Mouse (Mus musculus) E14TG2a.4 (cell line): ENCODE measurements around the gene Pdzrn3.

Experiments
- CTCF ChIP-seq: conservative IDR thresholded peaks from 2 replicates; pipeline ENCODE4 v1.5.1; 2014; ENCODE audit warnings: low read length
- NANOG ChIP-seq: IDR thresholded peaks from 2 replicates; pipeline ENCODE4 v1.6.1; 2014; ENCODE audit warnings: borderline replicate concordance, low read length, mixed read lengths

GRCm38 (mm10) chr6:101426301-101426700 is 48.6 kb upstream of the Pdzrn3 start:
- no peak for TF ChIP-seq NANOG
- no peak for TF ChIP-seq CTCF
